Mouse (Mus musculus) hindbrain, embryonic 16.5 days (tissue): Measurements from ENCODE around the gene Capn11. TPM values are rescaled to one million over a fixed set of nuclear protein-coding genes. Genes with fewer than 3 reads are reported as not detected.

ENCODE experiments used
- ATAC-seq: fragments of 200-750 bp; cut with Nextera tagmentation; 2 replicates; pipeline ENCODE4 v1.8.0; 2017; ENCODE audit warnings: moderate TSS enrichment, moderate library complexity
- H3K27ac ChIP-seq: fragments of 300-500 bp; sonication (generic); 2 replicates; pipeline ENCODE4 v1.5.1; 2014; ENCODE audit warnings: low read depth, mild to moderate bottlenecking, control low read depth, low read length, moderate library complexity
- H3K27me3 ChIP-seq: fragments of 300-500 bp; sonication (generic); replicated peaks from 2 replicates; pipeline ENCODE4 v1.6.1; 2014; ENCODE audit warnings: low read length; ENCODE audit not compliant: control insufficient read depth, insufficient read depth
- H3K36me3 ChIP-seq: fragments of 300-500 bp; sonication (generic); 2 replicates; pipeline ENCODE4 v1.6.1; 2014; ENCODE audit warnings: mild to moderate bottlenecking, low read length, moderate library complexity, mixed read lengths; ENCODE audit not compliant: control insufficient read depth, insufficient read depth
- H3K4me1 ChIP-seq: fragments of 300-500 bp; sonication (generic); 2 replicates; pipeline ENCODE4 v1.6.1; 2014; ENCODE audit warnings: low read depth, low read length; ENCODE audit not compliant: control insufficient read depth, insufficient read depth
- H3K4me2 ChIP-seq: fragments of 300-500 bp; sonication (generic); 2 replicates; pipeline ENCODE4 v1.6.1; 2014; ENCODE audit warnings: mild to moderate bottlenecking, low read length, control low read depth, moderate library complexity
- H3K4me3 ChIP-seq: fragments of 300-500 bp; sonication (generic); 2 replicates; pipeline ENCODE4 v1.5.1; 2014; ENCODE audit warnings: mild to moderate bottlenecking, low read length, control low read depth, moderate library complexity
- H3K9ac ChIP-seq: fragments of 300-500 bp; sonication (generic); 2 replicates; pipeline ENCODE4 v1.6.1; 2014; ENCODE audit warnings: low read depth, mild to moderate bottlenecking, control low read depth, low read length, moderate library complexity
- H3K9me3 ChIP-seq: fragments of 300-500 bp; sonication (generic); 2 replicates; pipeline ENCODE4 v1.6.1; 2014; ENCODE audit warnings: mild to moderate bottlenecking, low read length, moderate library complexity; ENCODE audit not compliant: control insufficient read depth
- WGBS: fragments of 180-500 bp; shearing (Covaris S2); extraction: QIAGEN DNeasy Blood & Tissue Kit; methylation state at CpG from one replicate; pipeline ENCODE4 v1.1.7; 2014; 5-methylcytosine and 5-hydroxymethylcytosine counted together
- polyA plus RNA-seq: library from polyadenylated mRNA; unstranded; fragments of >200 nt; fragmentation: Nextera tagmentation; extraction: Ambion mirVana; gene quantifications from 2 replicates; pipeline ENCODE4 v1.2.1, GENCODE M21; 2015

Capn11 gene
- polyA plus RNA-seq, 1 experiment from 2014 or later, result 0.79 TPM

- Histone ChIP-seq H3K9ac (peak overlapping the region; percentile 44; the same call in 1 of the 2 replicates), H3K4me1 (peaks cover 35% of the 10 kb centered on the region)
These were observed 66.3 kb downstream of the Capn11 start for GRCm38 (mm10) chr17:45592606-45593431.

GRCm38 (mm10) chr17:45591701-45592605 lies 67.2 kb downstream of the Capn11 start:
- Histone ChIP-seq H3K4me3 (no peak overlapping the region), H3K4me1 (peaks cover 35% of the 10 kb centered on the region), H3K36me3 (no peaks in the 10 kb centered on the region), H3K9ac (peak overlapping the region; percentile 44; the same call in 1 of the 2 replicates), H3K9me3 (no peaks in the 10 kb centered on the region), H3K4me2 (peak overlapping the region; percentile 16), H3K27me3 (peaks cover 2% of the 10 kb centered on the region; the same call in 1 of the 2 replicates), H3K27ac (no peak overlapping the region)
- WGBS, result 42% methylated on average over 15 of the region's 16 CpGs
- ATAC-seq, result no peak

More at GRCm38 (mm10) chr17:45592606-45593431, 66.3 kb downstream of the Capn11 start:
- H3K9me3 ChIP-seq, result no peaks in the 10 kb centered on the region
- 59% methylated on average over 8 of the region's 8 CpGs for WGBS
- H3K27me3 ChIP-seq, result peaks cover 2% of the 10 kb centered on the region; the same call in 1 of the 2 replicates
- no peaks in the 10 kb centered on the region for H3K36me3 ChIP-seq
- H3K4me2 ChIP-seq, result peak overlapping the region; percentile 16
- ATAC-seq, result no peak
- H3K27ac ChIP-seq, result no peak overlapping the region
- H3K4me3 ChIP-seq, result no peak overlapping the region

- Histone ChIP-seq H3K4me3 (no peak overlapping the region), H3K27me3 (peaks cover 2% of the 10 kb centered on the region; the same call in 1 of the 2 replicates), H3K9ac (no peak overlapping the region), H3K4me2 (no peak overlapping the region), H3K27ac (no peak overlapping the region), H3K36me3 (no peaks in the 10 kb centered on the region), H3K9me3 (no peaks in the 10 kb centered on the region), H3K4me1 (peaks cover 22% of the 10 kb centered on the region)
- no peak for ATAC-seq
- 86% methylated on average over 6 of the region's 6 CpGs for WGBS
These were observed 68.7 kb downstream of the Capn11 start for GRCm38 (mm10) chr17:45590410-45590809.

- Histone ChIP-seq H3K36me3 (no peaks in the 10 kb centered on the region), H3K27ac (no peak overlapping the region), H3K4me3 (no peak overlapping the region), H3K9ac (no peak overlapping the region), H3K4me2 (no peak overlapping the region), H3K27me3 (peaks cover 2% of the 10 kb centered on the region; the same call in 1 of the 2 replicates), H3K4me1 (peaks cover 25% of the 10 kb centered on the region), H3K9me3 (no peaks in the 10 kb centered on the region)
- 88% methylated on average over 8 of the region's 8 CpGs for WGBS
- ATAC-seq, result no peak
These were observed 69.3 kb downstream of the Capn11 start for GRCm38 (mm10) chr17:45589844-45590243.

- no peak overlapping the region for H3K4me3 ChIP-seq
- H3K4me2 ChIP-seq, result no peak overlapping the region
- H3K27me3 ChIP-seq, result peaks cover 2% of the 10 kb centered on the region; the same call in 1 of the 2 replicates
- peaks cover 25% of the 10 kb centered on the region for H3K4me1 ChIP-seq
- no peaks in the 10 kb centered on the region for H3K36me3 ChIP-seq
- ATAC-seq, result no peak
- WGBS, result 95% methylated on average over 7 of the region's 7 CpGs
- H3K9me3 ChIP-seq, result no peaks in the 10 kb centered on the region
- H3K9ac ChIP-seq, result no peak overlapping the region
- H3K27ac ChIP-seq, result no peak overlapping the region
These were observed 69.9 kb downstream of the Capn11 start for GRCm38 (mm10) chr17:45589236-45589635.

- Histone ChIP-seq H3K9ac (no peak overlapping the region), H3K4me2 (no peak overlapping the region), H3K4me3 (no peak overlapping the region), H3K36me3 (no peaks in the 10 kb centered on the region), H3K27me3 (no peaks in the 10 kb centered on the region), H3K4me1 (peaks cover 22% of the 10 kb centered on the region), H3K27ac (no peak overlapping the region), H3K9me3 (no peaks in the 10 kb centered on the region)
- 94% methylated on average over 7 of the region's 7 CpGs for WGBS
- ATAC-seq, result no peak
These were observed 70.8 kb downstream of the Capn11 start for GRCm38 (mm10) chr17:45588370-45588769.

GRCm38 (mm10) chr17:45586449-45586837 lies 72.7 kb downstream of the Capn11 start:
- WGBS, result 98% methylated on average over 3 of the region's 3 CpGs
- Histone ChIP-seq H3K36me3 (no peaks in the 10 kb centered on the region), H3K4me3 (no peak overlapping the region), H3K9ac (no peak overlapping the region), H3K4me1 (peaks cover 12% of the 10 kb centered on the region), H3K9me3 (no peaks in the 10 kb centered on the region), H3K4me2 (no peak overlapping the region), H3K27me3 (no peaks in the 10 kb centered on the region), H3K27ac (no peak overlapping the region)
- no peak for ATAC-seq

GRCm38 (mm10) chr17:45585725-45586448 lies 73.2 kb downstream of the Capn11 start:
- Histone ChIP-seq H3K4me2 (no peak overlapping the region), H3K27me3 (no peaks in the 10 kb centered on the region), H3K4me1 (peaks cover 14% of the 10 kb centered on the region), H3K9ac (no peak overlapping the region), H3K9me3 (no peaks in the 10 kb centered on the region), H3K27ac (peak overlapping the region; percentile 76), H3K4me3 (no peak overlapping the region), H3K36me3 (no peaks in the 10 kb centered on the region)
- ATAC-seq, result no peak
- 69% methylated on average over 23 of the region's 23 CpGs for WGBS
